Mouse (Mus musculus): ENCODE measurements around the gene Adam11.
"Not testable (repeated sequence)": the region's sequence is repeated elsewhere in the genome, so short reads cannot be mapped to it uniquely, and the experiment has no call there.

Adam11 gene

GRCm38 (mm10) chr11:102761309-102762210 is at the start of gene Adam11:
Adam11 (plus strand) TSS chr11:102761439.
- DNase-seq (ENCODE audit: low spot score in 2 of 2), result no peak

- DNase-seq (ENCODE audit: low spot score in 2 of 2), result no peak
These were observed 48.8 kb upstream of the Adam11 start for GRCm38 (mm10) chr11:102712411-102712810.

- not testable (repeated sequence) for DNase-seq (ENCODE audit: low spot score in 2 of 2)
These were observed 46.7 kb upstream of the Adam11 start for GRCm38 (mm10) chr11:102714578-102714977.

- DNase-seq (ENCODE audit: low spot score in 2 of 2), result no peak
These were observed 45.1 kb upstream of the Adam11 start for GRCm38 (mm10) chr11:102716135-102716534.

GRCm38 (mm10) chr11:102725574-102725973 is 35.7 kb upstream of the Adam11 start:
- DNase-seq (ENCODE audit: low spot score in 2 of 2), result no peak

GRCm38 (mm10) chr11:102728614-102729013 is 32.6 kb upstream of the Adam11 start:
- no peak for DNase-seq (ENCODE audit: low spot score in 2 of 2)

GRCm38 (mm10) chr11:102729835-102730234 is 31.4 kb upstream of the Adam11 start:
- DNase-seq (ENCODE audit: low spot score in 2 of 2), result no peak

GRCm38 (mm10) chr11:102731366-102731765 is 29.9 kb upstream of the Adam11 start:
- no peak for DNase-seq (ENCODE audit: low spot score in 2 of 2)

GRCm38 (mm10) chr11:102733146-102733545 is 28.1 kb upstream of the Adam11 start:
- DNase-seq (ENCODE audit: low spot score in 2 of 2), result no peak

GRCm38 (mm10) chr11:102734961-102735360 is 26.3 kb upstream of the Adam11 start:
- DNase-seq (ENCODE audit: low spot score in 2 of 2), result no peak

- DNase-seq (ENCODE audit: low spot score in 2 of 2), result no peak
These were observed 23.2 kb upstream of the Adam11 start for GRCm38 (mm10) chr11:102738046-102738445.

GRCm38 (mm10) chr11:102739278-102739966 is 21.8 kb upstream of the Adam11 start:
- DNase-seq (ENCODE audit: low spot score in 2 of 2), result peak; percentile 61 to 64

GRCm38 (mm10) chr11:102740634-102741033 is 20.6 kb upstream of the Adam11 start:
- DNase-seq (ENCODE audit: low spot score in 2 of 2), result no peak

GRCm38 (mm10) chr11:102741129-102741950 is 19.9 kb upstream of the Adam11 start:
- no peak for DNase-seq (ENCODE audit: low spot score in 2 of 2)

GRCm38 (mm10) chr11:102742066-102742465 is 19.2 kb upstream of the Adam11 start:
- no peak for DNase-seq (ENCODE audit: low spot score in 2 of 2)

GRCm38 (mm10) chr11:102742843-102743242 is 18.4 kb upstream of the Adam11 start:
- no peak for DNase-seq (ENCODE audit: low spot score in 2 of 2)

GRCm38 (mm10) chr11:102744746-102745145 is 16.5 kb upstream of the Adam11 start:
- DNase-seq (ENCODE audit: low spot score in 2 of 2), result no peak

GRCm38 (mm10) chr11:102747866-102748265 is 13.4 kb upstream of the Adam11 start:
- DNase-seq (ENCODE audit: low spot score in 2 of 2), result no peak

GRCm38 (mm10) chr11:102748381-102748780 is 12.9 kb upstream of the Adam11 start:
- no peak for DNase-seq (ENCODE audit: low spot score in 2 of 2)

GRCm38 (mm10) chr11:102749712-102750111 is 11.5 kb upstream of the Adam11 start:
- no peak for DNase-seq (ENCODE audit: low spot score in 2 of 2)

GRCm38 (mm10) chr11:102752896-102753590 is 8.2 kb upstream of the Adam11 start:
- no peak for DNase-seq (ENCODE audit: low spot score in 2 of 2)

Data from frontal cortex, postnatal 10 days (tissue).